Mouse (Mus musculus) brain, embryonic 18.5 days (tissue): Measurements from ENCODE around the gene Rab7.
A peak's percentile ranks its signal among the peaks of the same experiment; 100 is the strongest.
"Not testable (repeated sequence)": the region's sequence is repeated elsewhere in the genome, so short reads cannot be mapped to it uniquely, and the experiment has no call there.

Experiments used
- DNase-seq: peaks from one replicate; pipeline ENCODE4 v3.0.0-alpha.2; 2012; ENCODE audit warnings: low read depth, low spot score

Gene Rab7

DNA sequence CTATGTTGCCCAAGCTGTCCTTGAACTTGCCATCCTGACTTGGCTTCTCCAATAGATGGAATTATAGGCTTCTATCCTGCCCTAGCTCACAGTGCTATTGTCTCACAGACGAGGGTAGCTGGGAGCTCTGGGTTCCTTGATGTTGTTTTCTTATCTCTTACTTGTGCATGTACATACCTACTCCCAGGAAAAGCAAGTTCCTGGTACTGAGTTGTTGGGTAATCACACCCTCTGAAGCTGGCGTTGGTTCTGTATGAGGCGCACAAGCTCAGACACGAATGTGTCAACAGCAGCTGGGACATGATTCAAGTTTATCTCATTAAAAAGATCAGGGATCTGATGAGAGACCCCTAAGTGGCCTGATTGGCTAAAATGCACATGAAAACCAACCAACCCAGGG, 41.6 kb downstream of the Rab7 start:
- DNase-seq, result no peak

DNA sequence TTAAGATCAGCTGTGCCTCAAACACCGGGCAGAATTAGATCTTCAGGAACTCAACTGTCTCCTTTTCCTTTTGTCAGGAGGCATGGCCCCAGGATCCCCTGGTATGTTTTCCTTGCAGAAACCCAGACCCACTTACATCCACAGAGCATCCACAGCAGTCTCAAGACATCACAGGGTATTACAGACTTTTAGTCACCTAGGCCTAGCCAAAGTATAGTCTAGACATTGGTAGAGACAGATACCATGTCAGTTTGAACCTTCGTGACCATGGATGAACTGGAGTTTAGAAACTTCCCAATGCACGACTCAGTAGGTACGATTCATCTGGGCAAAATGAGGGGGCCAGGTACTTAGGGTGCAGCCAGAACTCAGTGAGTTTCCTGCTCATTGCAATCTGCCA, 46.7 kb downstream of the Rab7 start:
- no peak for DNase-seq

- no peak for DNase-seq
Observed at GRCm38 (mm10) chr6:87997706-87998265, 47.3 kb downstream of the Rab7 start.

DNA sequence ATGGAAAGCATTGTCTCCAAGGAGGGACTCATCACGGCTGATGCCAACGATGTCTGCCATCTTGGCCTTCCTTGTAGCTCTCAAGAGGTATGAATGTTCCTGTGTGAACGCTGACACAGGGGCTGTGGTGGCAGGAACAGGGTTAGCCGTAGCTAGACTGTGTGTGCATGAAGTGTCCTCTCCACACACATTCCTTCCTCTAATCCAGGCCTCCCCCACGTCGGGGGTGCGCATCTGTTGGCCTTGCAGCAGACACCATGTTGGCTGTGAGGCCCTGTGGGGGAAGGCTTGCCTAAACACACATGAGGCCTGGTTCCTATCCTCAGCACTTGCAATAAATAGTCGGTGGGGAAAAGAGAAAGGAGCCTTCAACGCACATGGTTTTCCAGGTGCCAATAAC, 48.5 kb downstream of the Rab7 start:
- no peak for DNase-seq

DNA sequence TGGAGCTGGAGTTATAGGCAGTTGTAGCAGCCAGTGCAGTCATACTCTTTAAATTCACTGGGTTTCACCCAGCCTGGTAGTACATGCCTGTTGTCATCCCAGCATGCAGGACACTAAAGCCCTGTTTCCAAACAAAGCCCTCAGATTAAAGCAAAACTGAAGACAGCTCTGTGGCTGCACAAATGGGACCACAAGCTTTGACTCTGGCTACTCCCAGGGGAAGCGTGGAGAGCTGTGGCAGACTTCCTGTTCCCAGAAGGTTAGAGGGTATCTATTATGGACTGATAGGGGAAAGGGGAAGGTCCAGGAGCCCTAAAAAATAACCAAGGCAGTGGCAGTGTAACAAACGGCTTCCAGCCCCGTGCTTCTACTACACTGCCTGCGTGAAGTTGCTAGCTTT, 49.6 kb downstream of the Rab7 start:
- no peak for DNase-seq

DNA sequence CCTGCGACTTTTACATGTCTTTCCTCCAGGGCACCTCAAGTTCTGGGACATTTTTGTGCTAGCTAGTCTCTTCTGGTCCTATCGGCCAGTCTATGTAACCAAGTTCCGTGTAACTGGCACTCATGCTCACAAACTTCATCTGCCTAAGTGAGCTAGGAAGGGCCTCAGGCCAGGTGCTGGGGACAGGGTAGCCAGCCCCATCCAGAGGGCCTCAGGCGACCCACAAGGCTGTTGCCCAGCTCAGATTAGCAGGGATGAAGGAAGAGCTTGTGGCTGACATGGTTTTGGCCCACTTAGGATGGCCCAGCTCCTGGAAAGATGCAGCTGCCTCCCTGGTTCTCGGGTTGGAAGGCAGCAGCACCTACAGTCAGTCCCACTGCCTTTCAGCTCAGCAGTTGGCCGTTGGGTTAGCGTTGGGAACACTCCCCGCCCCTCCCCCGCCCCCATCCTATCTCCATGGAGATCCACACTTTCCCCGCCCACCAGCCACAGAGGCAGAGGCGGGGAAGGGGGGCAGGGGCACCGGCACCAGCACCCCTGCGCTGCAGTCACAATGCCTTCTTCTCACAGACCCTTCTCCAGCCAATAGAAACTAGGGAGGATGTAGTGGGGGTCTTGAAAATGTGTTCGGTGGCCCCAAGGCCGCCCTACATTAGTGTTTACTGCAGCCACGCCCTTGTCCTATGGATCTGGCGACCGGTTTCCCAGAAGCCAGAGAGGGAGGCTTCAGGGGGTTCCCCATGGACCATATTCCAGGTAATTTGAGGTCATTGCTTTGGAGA, 51.1 kb downstream of the Rab7 start:
- no peak for DNase-seq

GRCm38 (mm10) chr6:87992733-87993132, 52.3 kb downstream of the Rab7 start:
- no peak for DNase-seq

GRCm38 (mm10) chr6:87991886-87992285, 53.2 kb downstream of the Rab7 start:
- DNase-seq, result no peak

DNA sequence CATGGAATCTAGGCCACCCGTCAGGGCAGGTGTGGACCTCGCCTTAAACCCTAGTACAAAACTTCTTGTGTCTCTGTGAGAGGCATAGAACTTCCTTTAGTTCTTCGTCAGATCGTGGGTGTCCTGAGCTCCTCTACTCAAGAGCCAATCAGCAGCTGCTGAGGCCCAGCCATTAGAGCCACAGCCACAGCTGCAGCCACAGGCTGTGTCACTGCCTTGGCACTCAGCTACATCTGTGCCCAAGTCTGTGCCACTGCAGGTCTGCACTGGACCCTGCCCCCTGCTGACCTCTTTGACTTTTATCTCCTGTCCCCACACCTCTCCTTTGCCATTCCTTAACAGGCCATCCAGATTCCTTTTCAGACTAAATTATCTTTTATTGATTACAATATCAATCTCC, 53.9 kb downstream of the Rab7 start:
- DNase-seq, result no peak

- DNase-seq, result no peak
Observed at GRCm38 (mm10) chr6:87982506-87982905, 62.6 kb downstream of the Rab7 start.

- no peak for DNase-seq
Observed at GRCm38 (mm10) chr6:87981547-87982256, 63.4 kb downstream of the Rab7 start, which contains the start of gene H1fx. Gene H1fx, minus strand, starts transcription at chr6:87981637.

- no peak for DNase-seq
Observed at GRCm38 (mm10) chr6:87981030-87981485, 64.0 kb downstream of the Rab7 start.

DNA sequence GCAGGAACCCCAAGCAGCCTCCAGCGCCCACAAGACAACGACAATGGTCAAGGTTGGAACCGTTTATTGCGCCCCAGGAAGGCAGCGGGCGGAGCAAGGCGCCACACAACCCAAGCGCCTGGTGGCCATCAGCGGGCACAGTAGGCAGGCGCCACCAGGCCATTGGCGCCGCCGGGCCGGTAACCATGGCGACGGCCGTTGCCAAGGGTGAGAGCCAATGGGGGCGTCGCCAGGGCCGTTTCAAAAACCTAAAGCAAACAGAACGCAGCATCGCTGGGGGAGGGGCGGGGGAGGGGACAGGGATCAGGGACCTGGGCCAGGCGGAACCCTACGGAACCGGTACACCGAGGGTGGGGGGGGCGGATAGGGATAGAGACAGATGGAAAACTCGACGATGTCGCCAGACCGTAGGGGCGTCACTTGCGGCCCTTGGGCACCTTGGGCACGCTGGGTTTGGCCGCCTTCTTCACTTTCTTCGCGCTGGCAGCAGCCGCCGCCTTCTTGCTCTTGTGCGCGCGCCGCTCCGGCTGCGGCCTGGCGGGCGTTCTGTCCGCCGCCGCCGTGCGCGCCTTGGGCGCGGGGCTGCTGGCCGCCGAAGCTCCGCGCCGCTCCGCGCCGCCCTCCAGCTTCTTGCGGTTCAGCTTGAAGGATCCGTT, 64.6 kb downstream of the Rab7 start:
- peak; percentile 73 for DNase-seq

DNA sequence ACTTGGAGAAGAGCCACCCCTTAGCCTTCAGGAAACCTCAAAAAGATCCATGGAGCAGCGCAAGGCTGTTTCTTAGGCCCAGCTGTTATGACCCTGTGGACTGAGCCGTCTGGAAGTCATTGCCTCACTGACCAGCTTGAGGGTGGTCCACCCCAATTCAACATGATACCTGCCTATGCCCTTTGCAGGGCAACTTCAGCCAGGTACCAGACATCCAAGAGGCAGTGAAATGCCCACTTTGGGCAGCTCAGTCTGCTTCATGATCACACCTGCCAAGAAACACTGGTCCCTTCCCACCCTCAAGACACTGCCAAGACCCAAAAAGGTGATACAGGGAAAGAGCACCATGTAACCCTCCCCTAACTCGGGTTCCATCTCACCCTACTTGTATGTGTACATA, 65.3 kb downstream of the Rab7 start:
- DNase-seq, result no peak

- no peak for DNase-seq
Observed at GRCm38 (mm10) chr6:87970041-87970440, 75.0 kb downstream of the Rab7 start.

- DNase-seq, result not testable (repeated sequence)
Observed at GRCm38 (mm10) chr6:87962457-87962856, 82.6 kb downstream of the Rab7 start.
